Mouse (Mus musculus) lung, embryonic 14.5 days (tissue): ENCODE data around the gene Chml. TPM values are rescaled to one million over a fixed set of nuclear protein-coding genes. Genes with fewer than 3 reads are reported as not detected.

Source experiments
- ATAC-seq: fragments of 200-750 bp; cut with Nextera tagmentation; 2 replicates; pipeline ENCODE4 v1.8.0; 2017; ENCODE audit warnings: mild to moderate bottlenecking, moderate TSS enrichment, moderate library complexity; ENCODE audit not compliant: insufficient read depth
- DNase-seq: peaks from one replicate; pipeline ENCODE4 v3.0.0-alpha.2; 2015
- H3K27ac ChIP-seq: fragments of 300-500 bp; sonication (generic); 2 replicates; pipeline ENCODE4 v1.5.1; 2014; ENCODE audit warnings: low read depth, mild to moderate bottlenecking, moderate library complexity
- H3K27me3 ChIP-seq: fragments of 300-500 bp; sonication (generic); 2 replicates; pipeline ENCODE4 v1.6.1; 2014; ENCODE audit warnings: low read length, control low read depth; ENCODE audit not compliant: insufficient read depth
- H3K36me3 ChIP-seq: fragments of 300-500 bp; sonication (generic); 2 replicates; pipeline ENCODE4 v1.6.1; 2014; ENCODE audit warnings: control low read depth; ENCODE audit not compliant: insufficient read depth
- H3K4me1 ChIP-seq: fragments of 300-500 bp; sonication (generic); 2 replicates; pipeline ENCODE4 v1.6.1; 2014; ENCODE audit warnings: antibody characterized with exemption, control low read depth; ENCODE audit not compliant: insufficient read depth
- H3K4me2 ChIP-seq: fragments of 300-500 bp; sonication (generic); 2 replicates; pipeline ENCODE4 v1.6.1; 2014; ENCODE audit warnings: mild to moderate bottlenecking
- H3K4me3 ChIP-seq: fragments of 300-500 bp; sonication (generic); 2 replicates; pipeline ENCODE4 v1.5.1; 2014; ENCODE audit warnings: low read depth, low read length
- H3K9ac ChIP-seq: fragments of 300-500 bp; sonication (generic); 2 replicates; pipeline ENCODE4 v1.6.1; 2014
- H3K9me3 ChIP-seq: fragments of 300-500 bp; sonication (generic); 2 replicates; pipeline ENCODE4 v1.6.1; 2016; ENCODE audit warnings: low read depth, low read length, control low read depth
- CTCF ChIP-seq: IDR thresholded peaks from 2 replicates; pipeline ENCODE4 v1.5.1; 2016; ENCODE audit warnings: antibody characterized with exemption, low read depth
- WGBS: fragments of 180-500 bp; shearing (Covaris S2); extraction: QIAGEN DNeasy Blood & Tissue Kit; methylation state at CpG from one replicate; pipeline ENCODE4 v1.1.7; 2014; 5-methylcytosine and 5-hydroxymethylcytosine counted together
- polyA plus RNA-seq: library from polyadenylated mRNA; unstranded; fragments of >200 nt; fragmentation: Nextera tagmentation; extraction: Ambion mirVana; gene quantifications from 2 replicates; pipeline ENCODE4 v1.2.1, GENCODE M21; 2014

Chml gene
- polyA plus RNA-seq, 1 experiment from 2014 or later: 4.5 TPM

GRCm38 (mm10) chr1:175699796-175700195 is 7.1 kb upstream of the Chml start:
- Histone ChIP-seq H3K9ac (no peak overlapping the region), H3K9me3 (no peaks in the 10 kb centered on the region), H3K4me3 (no peak overlapping the region), H3K4me2 (no peak overlapping the region), H3K27ac (no peak overlapping the region), H3K4me1 (no peaks in the 10 kb centered on the region), H3K27me3 (no peaks in the 10 kb centered on the region), H3K36me3 (no peaks in the 10 kb centered on the region)
- 26% methylated on average over 4 of the region's 4 CpGs for WGBS
- no peak for TF ChIP-seq CTCF
- DNase-seq (no peak), ATAC-seq (peak; percentile 24; the same call in 1 of the 2 replicates)

- Histone ChIP-seq H3K9ac (no peak overlapping the region), H3K4me2 (no peak overlapping the region), H3K27me3 (no peaks in the 10 kb centered on the region), H3K4me3 (no peak overlapping the region), H3K4me1 (no peaks in the 10 kb centered on the region), H3K9me3 (no peaks in the 10 kb centered on the region), H3K27ac (no peak overlapping the region), H3K36me3 (no peaks in the 10 kb centered on the region)
- ATAC-seq (no peak), DNase-seq (no peak)
- TF ChIP-seq CTCF: no peak
- WGBS: 52% methylated on average over 3 of the region's 3 CpGs
These were observed 6.7 kb upstream of the Chml start for GRCm38 (mm10) chr1:175699375-175699774.

GRCm38 (mm10) chr1:175698293-175698692 is 5.6 kb upstream of the Chml start, which contains the start of gene Wdr64:
TSS of gene Wdr64 (plus strand) at chr1:175698593.
- ATAC-seq (no peak), DNase-seq (no peak)
- H3K4me1 ChIP-seq: no peaks in the 10 kb centered on the region
- H3K27me3 ChIP-seq: no peaks in the 10 kb centered on the region
- no peak within 1 kb of the TSS for H3K4me2 ChIP-seq
- H3K27ac ChIP-seq: no peak within 1 kb of the TSS
- no peak for TF ChIP-seq CTCF
- WGBS: 68% methylated on average over 1 of the region's 1 CpGs
- no peaks in the 10 kb centered on the region for H3K9me3 ChIP-seq
- no peaks in the 10 kb centered on the region for H3K36me3 ChIP-seq
- no peak within 1 kb of the TSS for H3K4me3 ChIP-seq
- H3K9ac ChIP-seq: no peak within 1 kb of the TSS

DNA sequence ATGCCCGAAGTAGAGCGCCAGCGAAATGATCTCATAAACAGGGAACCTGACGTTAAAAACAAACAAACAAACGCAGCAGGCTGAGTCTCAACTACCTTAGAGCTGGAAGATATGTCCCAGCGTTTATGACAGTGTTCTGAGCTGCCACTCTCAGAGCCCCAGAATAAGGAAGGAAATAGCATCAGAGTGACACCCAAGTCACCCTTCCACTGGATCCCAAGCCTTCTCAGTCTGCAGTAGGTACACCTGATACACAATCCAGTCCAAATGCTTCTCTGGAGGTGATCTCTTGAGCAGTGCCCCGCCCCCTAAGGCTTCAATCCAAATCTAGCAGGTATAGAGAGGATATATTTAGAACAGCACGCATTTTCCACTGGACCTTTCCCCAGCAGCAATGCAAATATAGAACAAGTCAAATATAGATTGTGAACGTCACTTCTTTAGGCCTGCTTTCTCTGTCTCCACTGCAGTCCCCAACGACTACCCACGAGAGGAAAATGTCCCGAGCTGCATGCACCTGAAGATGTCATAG is 794 bp upstream of the Chml start:
- Histone ChIP-seq H3K27me3 (no peaks in the 10 kb centered on the region), H3K4me1 (no peaks in the 10 kb centered on the region), H3K9ac (peak overlapping the region; percentile 36; the same call in 1 of the 2 replicates), H3K9me3 (no peaks in the 10 kb centered on the region), H3K4me3 (peak overlapping the region; percentile 72), H3K27ac (peak overlapping the region; percentile 15; the same call in 1 of the 2 replicates), H3K36me3 (no peaks in the 10 kb centered on the region), H3K4me2 (peak overlapping the region; percentile 59)
- no peak for TF ChIP-seq CTCF
- DNase-seq (peak; percentile 28), ATAC-seq (peak; percentile 7; the same call in 1 of the 2 replicates)
- WGBS: 31% methylated on average over 12 of the region's 12 CpGs

- no peak for TF ChIP-seq CTCF
- ATAC-seq (peak; percentile 86; the same call in 1 of the 2 replicates), DNase-seq (no peak)
- under 1% methylated on average over 17 of the region's 17 CpGs for WGBS
- Histone ChIP-seq H3K27ac (no peak overlapping the region), H3K9me3 (no peaks in the 10 kb centered on the region), H3K27me3 (no peaks in the 10 kb centered on the region), H3K4me3 (peak overlapping the region; percentile 72), H3K4me1 (no peaks in the 10 kb centered on the region), H3K36me3 (no peaks in the 10 kb centered on the region), H3K4me2 (peak overlapping the region; percentile 59), H3K9ac (peak overlapping the region; percentile 36; the same call in 1 of the 2 replicates)
These were observed 278 bp upstream of the Chml start for GRCm38 (mm10) chr1:175692997-175693361.

- peak overlapping the region; percentile 72 for H3K4me3 ChIP-seq
- H3K27me3 ChIP-seq: no peaks in the 10 kb centered on the region
- WGBS: under 1% methylated on average over 22 of the region's 22 CpGs
- H3K9me3 ChIP-seq: no peaks in the 10 kb centered on the region
- no peak for TF ChIP-seq CTCF
- H3K9ac ChIP-seq: peak overlapping the region; percentile 79
- no peaks in the 10 kb centered on the region for H3K4me1 ChIP-seq
- H3K36me3 ChIP-seq: 0 out of 2 replicates have a peak, but pooled peaks cover 5% of the 10 kb centered on the region
- DNase-seq (peak; percentile 31), ATAC-seq (no peak)
- H3K27ac ChIP-seq: peak overlapping the region; percentile 83
- peak overlapping the region; percentile 88 for H3K4me2 ChIP-seq
These were observed 935 bp downstream of the Chml start for GRCm38 (mm10) chr1:175691686-175692245.

DNA sequence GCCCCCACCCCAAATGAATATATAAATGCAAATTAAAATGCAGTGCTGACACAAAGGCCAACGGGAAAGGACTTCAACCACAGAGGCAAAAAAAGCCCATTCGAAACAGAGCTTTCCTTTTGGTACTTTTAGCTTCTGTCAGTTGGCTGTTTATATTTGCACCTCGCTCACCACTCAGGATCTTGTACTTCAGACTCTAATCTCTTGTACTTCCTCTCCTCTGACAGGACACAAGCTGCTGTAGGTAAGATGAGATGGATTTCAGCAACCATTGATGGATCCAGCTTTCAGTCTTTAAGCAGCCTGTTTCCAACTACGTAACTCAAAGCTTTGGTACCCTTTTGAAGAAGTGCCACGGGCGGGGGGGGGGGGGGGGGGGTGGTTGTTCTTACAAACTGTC is 11.7 kb downstream of the Chml start:
- 56% methylated on average over 5 of the region's 6 CpGs for WGBS
- TF ChIP-seq CTCF: no peak
- no peaks in the 10 kb centered on the region for H3K27me3 ChIP-seq
- ATAC-seq: no peak
- H3K4me2 ChIP-seq: no peak overlapping the region
- no peaks in the 10 kb centered on the region for H3K4me1 ChIP-seq
- H3K9ac ChIP-seq: no peak overlapping the region
- no peaks in the 10 kb centered on the region for H3K9me3 ChIP-seq
- H3K4me3 ChIP-seq: no peak overlapping the region
- H3K27ac ChIP-seq: no peak overlapping the region
- peaks cover under 1% of the 10 kb centered on the region; the same call in 1 of the 2 replicates for H3K36me3 ChIP-seq
- no peak for DNase-seq
